ENCODE assay signal across 8 mouse cellular contexts in the genomic region with DNA sequence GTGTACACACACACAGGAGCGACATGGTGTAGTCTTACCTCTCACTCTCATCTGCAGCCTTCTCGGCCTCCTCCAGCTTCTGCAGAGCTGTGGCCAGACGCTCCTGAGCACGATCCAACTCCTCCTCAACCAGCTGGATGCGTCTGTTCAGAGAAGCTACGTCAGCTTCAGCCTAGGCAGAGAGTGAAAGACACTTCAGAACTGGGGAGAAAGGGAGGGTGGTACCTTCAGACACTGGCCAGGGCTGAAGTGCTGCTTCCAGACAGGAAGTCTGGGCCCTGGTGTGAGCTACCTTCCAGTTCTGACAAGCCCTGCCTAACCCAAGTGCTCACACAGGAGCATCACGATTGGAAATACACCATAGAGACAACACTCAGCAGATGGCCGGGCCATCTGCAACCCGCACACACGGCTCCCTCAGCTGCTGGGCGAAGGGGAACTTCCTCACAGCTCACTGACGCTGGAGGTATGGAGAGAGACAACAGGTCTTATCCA. TPM values are rescaled to one million over a fixed set of nuclear protein-coding genes. Genes with fewer than 3 reads are reported as not detected.
A peak's percentile ranks its signal among the peaks of the same experiment; 100 is the strongest.
DNase-seq lines count a peak whose midpoint lies in the region; ATAC-seq lines count a peak whose summit lies in the region.

No protein-coding gene starts in this region.

- peaks cover 41% of the 10 kb centered on the region for H3K4me1 ChIP-seq in kidney, embryonic 15.5 days
- H3K4me1 ChIP-seq in heart, embryonic 15.5 days (replicated peaks): peaks cover 46% of the 10 kb centered on the region
- H3K4me1 ChIP-seq in midbrain, embryonic 14.5 days (ENCODE audit: control insufficient read depth, insufficient read depth, low read length): peaks cover 16% of the 10 kb centered on the region

- H3K27ac ChIP-seq in kidney, embryonic 15.5 days: 0 out of 2 replicates have a peak overlapping the region, but pooled peaks have one; percentile 54
- peak overlapping the region; percentile 54 for H3K27ac ChIP-seq in heart, embryonic 15.5 days
- H3K27ac ChIP-seq in midbrain, embryonic 14.5 days (replicated peaks; ENCODE audit: low read depth, low read length): no peak overlapping the region

- no peak overlapping the region for H3K4me2 ChIP-seq in kidney, embryonic 15.5 days
- H3K4me2 ChIP-seq in heart, embryonic 15.5 days: no peak overlapping the region
- no peak overlapping the region for H3K4me2 ChIP-seq in midbrain, embryonic 14.5 days (ENCODE audit: low read length)

- H3K9me3 ChIP-seq in kidney, embryonic 15.5 days (replicated peaks): peaks cover 7% of the 10 kb centered on the region; the same call in 1 of the 2 replicates
- H3K9me3 ChIP-seq in heart, embryonic 15.5 days (replicated peaks): no peaks in the 10 kb centered on the region
- no peaks in the 10 kb centered on the region for H3K9me3 ChIP-seq in midbrain, embryonic 14.5 days (ENCODE audit: control insufficient read depth, low read length)

- intact Hi-C loops in left cerebral cortex, postnatal 14 days (cut with DNase I): no loop called here

- no peak for DNase-seq in kidney, adult 11 months
- peak; percentile 76 for DNase-seq in cerebellum, adult 8-10 months
- DNase-seq in left cerebral cortex, postnatal 14 days (ENCODE audit: low spot score in 2 of 2): peak; percentile 58 to 77
- peak; percentile 29 for DNase-seq in right cerebral cortex, postnatal 4 days
- no peak for DNase-seq in T-cell, adult 2 months (ENCODE audit: low spot score)
- DNase-seq in midbrain, embryonic 14.5 days: no peak

- 81% methylated on average over 12 of the region's 12 CpGs for WGBS in kidney, embryonic 15.5 days
- WGBS in heart, embryonic 15.5 days: 68% methylated on average over 12 of the region's 12 CpGs
- WGBS in midbrain, embryonic 14.5 days: 91% methylated on average over 12 of the region's 12 CpGs

- H3K36me3 ChIP-seq in kidney, embryonic 15.5 days: peaks cover 73% of the 10 kb centered on the region
- peaks cover 78% of the 10 kb centered on the region for H3K36me3 ChIP-seq in heart, embryonic 15.5 days
- H3K36me3 ChIP-seq in midbrain, embryonic 14.5 days (ENCODE audit: control insufficient read depth, insufficient read depth, low read length): peaks cover 53% of the 10 kb centered on the region

- no peaks in the 10 kb centered on the region for H3K27me3 ChIP-seq in kidney, embryonic 15.5 days
- H3K27me3 ChIP-seq in heart, embryonic 15.5 days: no peaks in the 10 kb centered on the region
- no peaks in the 10 kb centered on the region for H3K27me3 ChIP-seq in midbrain, embryonic 14.5 days (ENCODE audit: control insufficient read depth, insufficient read depth, low read length)

- no peak overlapping the region for H3K4me3 ChIP-seq in kidney, embryonic 15.5 days (replicated peaks)
- H3K4me3 ChIP-seq in heart, embryonic 15.5 days: no peak overlapping the region
- H3K4me3 ChIP-seq in midbrain, embryonic 14.5 days (replicated peaks; ENCODE audit: low read depth, low read length): no peak overlapping the region

- no peak overlapping the region for H3K9ac ChIP-seq in kidney, embryonic 15.5 days
- no peak overlapping the region for H3K9ac ChIP-seq in heart, embryonic 15.5 days
- H3K9ac ChIP-seq in midbrain, embryonic 14.5 days (replicated peaks; ENCODE audit: low read length): no peak overlapping the region

- no peak for ATAC-seq in kidney, embryonic 15.5 days (replicated peaks; ENCODE audit: low FRiP score)
- no peak for ATAC-seq in heart, embryonic 15.5 days (replicated peaks; ENCODE audit: insufficient number of reproducible peaks, insufficient read depth, low FRiP score, low read depth)
- ATAC-seq in midbrain, embryonic 14.5 days (ENCODE audit: low FRiP score, low TSS enrichment): no peak

RNA-seq across cellular contexts. Expression of a gene that starts 13.2 kb away (rescaled TPM):
- 533 and 589 TPM in 2 replicates for polyA plus RNA-seq in kidney, embryonic 15.5 days (2015; fragmentation: Nextera tagmentation; extraction: Ambion mirVana)
- 3,993 and 5,392 TPM in 2 replicates for polyA plus RNA-seq in heart, embryonic 15.5 days (2015; fragmentation: Nextera tagmentation; extraction: Ambion mirVana)
- total RNA-seq in left cerebral cortex, postnatal 14 days (2021): 100 to 1,000 TPM; 204 to 207 TPM
- 96.7 and 124 TPM in 2 replicates for polyA plus RNA-seq in midbrain, embryonic 14.5 days (2014; fragmentation: Nextera tagmentation; extraction: Ambion mirVana)

Comparison
In these comparisons a context has a peak if more than half of its experiments do, and no peak if none do; other contexts are left out.
1. DNase-seq: peak in cerebellum, adult 8-10 months (single experiment), left cerebral cortex, postnatal 14 days (2 of 2) and right cerebral cortex, postnatal 4 days (single experiment); none in kidney, adult 11 months (single experiment), T-cell, adult 2 months (single experiment) and midbrain, embryonic 14.5 days (single experiment).